Mouse (Mus musculus): ENCODE data around the gene Nkx2-3. TPM values are rescaled to one million over a fixed set of nuclear protein-coding genes. Genes with fewer than 3 reads are reported as not detected.

Nkx2-3 gene
- polyA plus RNA-seq, 1 experiment from 2014 or later, result 88.1 TPM

GRCm38 (mm10) chr19:43615571-43616414 is 3.7 kb downstream of the Nkx2-3 start:
- H3K9me3 ChIP-seq, result no peaks in the 10 kb centered on the region
- H3K4me3 ChIP-seq (replicated peaks), result peak overlapping the region; percentile 52
- peaks cover 44% of the 10 kb centered on the region for H3K27me3 ChIP-seq (replicated peaks)
- WGBS, result under 1% methylated on average over 28 of the region's 34 CpGs
- peak overlapping the region; percentile 62 for H3K9ac ChIP-seq
- H3K27ac ChIP-seq, result peak overlapping the region; percentile 68
- no peak for ATAC-seq
- no peaks in the 10 kb centered on the region for H3K36me3 ChIP-seq
- peaks cover 27% of the 10 kb centered on the region for H3K4me1 ChIP-seq (replicated peaks)
- H3K4me2 ChIP-seq (replicated peaks), result peak overlapping the region; percentile 85

- Histone ChIP-seq H3K4me1 (replicated peaks) (peaks cover 27% of the 10 kb centered on the region), H3K4me3 (replicated peaks) (peak overlapping the region; percentile 52), H3K4me2 (replicated peaks) (peak overlapping the region; percentile 85), H3K27me3 (replicated peaks) (peaks cover 41% of the 10 kb centered on the region), H3K9ac (peak overlapping the region; percentile 62), H3K36me3 (no peaks in the 10 kb centered on the region), H3K27ac (peak overlapping the region; percentile 68), H3K9me3 (no peaks in the 10 kb centered on the region)
- WGBS, result 1% methylated on average over 35 of the region's 35 CpGs
- no peak for ATAC-seq
These were observed 4.3 kb downstream of the Nkx2-3 start for GRCm38 (mm10) chr19:43616415-43616861.

GRCm38 (mm10) chr19:43616889-43617288 is 4.8 kb downstream of the Nkx2-3 start:
- Histone ChIP-seq H3K4me2 (replicated peaks) (peak overlapping the region; percentile 85), H3K27me3 (replicated peaks) (peaks cover 39% of the 10 kb centered on the region), H3K9me3 (no peaks in the 10 kb centered on the region), H3K9ac (peak overlapping the region; percentile 62), H3K4me1 (replicated peaks) (peaks cover 27% of the 10 kb centered on the region), H3K27ac (peak overlapping the region; percentile 68; the same call in 1 of the 2 replicates), H3K4me3 (replicated peaks) (peak overlapping the region; percentile 52), H3K36me3 (no peaks in the 10 kb centered on the region)
- ATAC-seq, result no peak
- 3% methylated on average over 12 of the region's 12 CpGs for WGBS

GRCm38 (mm10) chr19:43617761-43618349 is 5.7 kb downstream of the Nkx2-3 start:
- Histone ChIP-seq H3K4me3 (replicated peaks) (peak overlapping the region; percentile 0; the same call in 1 of the 2 replicates), H3K27me3 (replicated peaks) (peaks cover 40% of the 10 kb centered on the region), H3K27ac (peak overlapping the region; percentile 28; the same call in 1 of the 2 replicates), H3K9me3 (no peaks in the 10 kb centered on the region), H3K4me1 (replicated peaks) (peaks cover 27% of the 10 kb centered on the region), H3K9ac (no peak overlapping the region), H3K4me2 (replicated peaks) (peak overlapping the region; percentile 85), H3K36me3 (no peaks in the 10 kb centered on the region)
- no peak for ATAC-seq
- WGBS, result 46% methylated on average over 10 of the region's 10 CpGs

GRCm38 (mm10) chr19:43618505-43619030 is 6.4 kb downstream of the Nkx2-3 start:
- peak overlapping the region; percentile 36; the same call in 1 of the 2 replicates for H3K27ac ChIP-seq
- H3K4me1 ChIP-seq (replicated peaks), result peaks cover 27% of the 10 kb centered on the region
- no peaks in the 10 kb centered on the region for H3K36me3 ChIP-seq
- no peak overlapping the region for H3K4me3 ChIP-seq (replicated peaks)
- H3K9ac ChIP-seq, result no peak overlapping the region
- peak overlapping the region; percentile 85 for H3K4me2 ChIP-seq (replicated peaks)
- WGBS, result 13% methylated on average over 5 of the region's 5 CpGs
- H3K27me3 ChIP-seq (replicated peaks), result peaks cover 44% of the 10 kb centered on the region
- no peaks in the 10 kb centered on the region for H3K9me3 ChIP-seq
- ATAC-seq, result no peak

- H3K27me3 ChIP-seq (replicated peaks), result peaks cover 41% of the 10 kb centered on the region
- ATAC-seq, result no peak
- no peaks in the 10 kb centered on the region for H3K36me3 ChIP-seq
- WGBS, result 35% methylated on average over 18 of the region's 18 CpGs
- no peak overlapping the region for H3K9ac ChIP-seq
- no peak overlapping the region for H3K4me3 ChIP-seq (replicated peaks)
- H3K9me3 ChIP-seq, result no peaks in the 10 kb centered on the region
- peaks cover 19% of the 10 kb centered on the region for H3K4me1 ChIP-seq (replicated peaks)
- no peak overlapping the region for H3K4me2 ChIP-seq (replicated peaks)
- no peak overlapping the region for H3K27ac ChIP-seq
These were observed 7.9 kb downstream of the Nkx2-3 start for GRCm38 (mm10) chr19:43619916-43620479.

GRCm38 (mm10) chr19:43623913-43624312 is 11.8 kb downstream of the Nkx2-3 start:
- Histone ChIP-seq H3K27ac (no peak overlapping the region), H3K27me3 (replicated peaks) (peaks cover 27% of the 10 kb centered on the region), H3K9me3 (no peaks in the 10 kb centered on the region), H3K9ac (no peak overlapping the region), H3K4me1 (replicated peaks) (peaks cover 6% of the 10 kb centered on the region; the same call in 1 of the 2 replicates), H3K4me2 (replicated peaks) (no peak overlapping the region), H3K4me3 (replicated peaks) (no peak overlapping the region), H3K36me3 (no peaks in the 10 kb centered on the region)
- 50% methylated on average over 4 of the region's 4 CpGs for whole genome bisulfite sequencing
- peak; percentile 56; the same call in 1 of the 2 replicates for ATAC-seq

- Histone ChIP-seq H3K4me3 (replicated peaks) (no peak overlapping the region), H3K9ac (no peak overlapping the region), H3K4me1 (replicated peaks) (peaks cover 3% of the 10 kb centered on the region; the same call in 1 of the 2 replicates), H3K27ac (no peak overlapping the region), H3K27me3 (replicated peaks) (0 out of 2 replicates have a peak, but pooled peaks cover 16% of the 10 kb centered on the region), H3K9me3 (no peaks in the 10 kb centered on the region), H3K4me2 (replicated peaks) (no peak overlapping the region), H3K36me3 (no peaks in the 10 kb centered on the region)
- 0 out of 2 replicates have a peak, but pooled peaks have one; percentile 32 for ATAC-seq
- WGBS, result 35% methylated on average over 3 of the region's 3 CpGs
These were observed 14.0 kb downstream of the Nkx2-3 start for GRCm38 (mm10) chr19:43626160-43626559.

- Histone ChIP-seq H3K9ac (no peak overlapping the region), H3K27ac (no peak overlapping the region), H3K4me3 (replicated peaks) (no peak overlapping the region), H3K36me3 (no peaks in the 10 kb centered on the region), H3K4me2 (replicated peaks) (no peak overlapping the region), H3K9me3 (no peaks in the 10 kb centered on the region), H3K27me3 (replicated peaks) (0 out of 2 replicates have a peak, but pooled peaks cover 8% of the 10 kb centered on the region), H3K4me1 (replicated peaks) (peaks cover 3% of the 10 kb centered on the region; the same call in 1 of the 2 replicates)
- ATAC-seq, result no peak
- WGBS, result 95% methylated on average over 3 of the region's 3 CpGs
These were observed 15.2 kb downstream of the Nkx2-3 start for GRCm38 (mm10) chr19:43627345-43627744.

- Histone ChIP-seq H3K9me3 (no peaks in the 10 kb centered on the region), H3K9ac (no peak overlapping the region), H3K36me3 (no peaks in the 10 kb centered on the region), H3K27ac (no peak overlapping the region), H3K4me1 (replicated peaks) (peaks cover 3% of the 10 kb centered on the region; the same call in 1 of the 2 replicates), H3K4me2 (replicated peaks) (no peak overlapping the region), H3K27me3 (replicated peaks) (0 out of 2 replicates have a peak, but pooled peaks cover 3% of the 10 kb centered on the region), H3K4me3 (replicated peaks) (no peak overlapping the region)
- no peak for ATAC-seq
- WGBS, result 47% methylated on average over 4 of the region's 4 CpGs
These were observed 17.0 kb downstream of the Nkx2-3 start for GRCm38 (mm10) chr19:43629088-43629487.

GRCm38 (mm10) chr19:43630466-43631251 is 18.5 kb downstream of the Nkx2-3 start:
- Histone ChIP-seq H3K4me2 (replicated peaks) (no peak overlapping the region), H3K9ac (no peak overlapping the region), H3K27me3 (replicated peaks) (0 out of 2 replicates have a peak, but pooled peaks cover 3% of the 10 kb centered on the region), H3K27ac (no peak overlapping the region), H3K36me3 (no peaks in the 10 kb centered on the region), H3K9me3 (no peaks in the 10 kb centered on the region), H3K4me3 (replicated peaks) (no peak overlapping the region), H3K4me1 (replicated peaks) (peaks cover 3% of the 10 kb centered on the region; the same call in 1 of the 2 replicates)
- peak; percentile 85 for ATAC-seq
- 27% methylated on average over 12 of the region's 12 CpGs for whole genome bisulfite sequencing

All from intestine, embryonic 15.5 days (tissue).